Mouse (Mus musculus): ENCODE measurements at regions not wholly inside any gene's neighbourhood (a gene's known extent, or its start where the extent isn't known, plus 50 kb on each side); places are given as distances from the start of the nearest gene placed in this dataset.

GRCm38 (mm10) chr16:86949681-86950080, 404.3 kb upstream of the N6amt1 start:
- no peak overlapping the region for H3K4me3 ChIP-seq (ENCODE audit: low read depth, low read length)
- TF ChIP-seq CTCF (IDR thresholded peaks at IDR 0.05; ENCODE audit: extremely low read depth, insufficient read length, insufficient replicate concordance, low read depth, low read length) (no peak), POLR2A (IDR thresholded peaks at IDR 0.05; ENCODE audit: low read depth, low read length) (no peak)
- no peaks in the 10 kb centered on the region for H3K36me3 ChIP-seq (ENCODE audit: control insufficient read depth, insufficient read depth, low read length)
- no peak overlapping the region for H3K27ac ChIP-seq (ENCODE audit: insufficient read depth, low read depth, low read length)
- WGBS: 71% methylated on average over 6 of the region's 6 CpGs
- H3K4me1 ChIP-seq (ENCODE audit: control insufficient read depth, insufficient read depth, insufficient read length, low read length): no peaks in the 10 kb centered on the region
- H3K27me3 ChIP-seq (ENCODE audit: control insufficient read depth, insufficient read depth, low read length): no peaks in the 10 kb centered on the region

GRCm38 (mm10) chr16:86945531-86946144, 408.3 kb upstream of the N6amt1 start:
- TF ChIP-seq POLR2A (IDR thresholded peaks at IDR 0.05; ENCODE audit: low read depth, low read length): no peak
- no peak for TF ChIP-seq CTCF (IDR thresholded peaks at IDR 0.05; ENCODE audit: extremely low read depth, insufficient read length, insufficient replicate concordance, low read depth, low read length)
- Histone ChIP-seq H3K27ac (ENCODE audit: insufficient read depth, low read depth, low read length) (no peak overlapping the region), H3K36me3 (ENCODE audit: control insufficient read depth, insufficient read depth, low read length) (no peaks in the 10 kb centered on the region), H3K4me3 (ENCODE audit: low read depth, low read length) (no peak overlapping the region), H3K4me1 (ENCODE audit: control insufficient read depth, insufficient read depth, insufficient read length, low read length) (no peaks in the 10 kb centered on the region), H3K27me3 (ENCODE audit: control insufficient read depth, insufficient read depth, low read length) (no peaks in the 10 kb centered on the region)
- WGBS: 71% methylated on average over 6 of the region's 6 CpGs

GRCm38 (mm10) chr16:86945058-86945457, 408.9 kb upstream of the N6amt1 start:
- no peak overlapping the region for H3K27ac ChIP-seq (ENCODE audit: insufficient read depth, low read depth, low read length)
- no peaks in the 10 kb centered on the region for H3K4me1 ChIP-seq (ENCODE audit: control insufficient read depth, insufficient read depth, insufficient read length, low read length)
- TF ChIP-seq POLR2A (IDR thresholded peaks at IDR 0.05; ENCODE audit: low read depth, low read length): no peak
- no peak for TF ChIP-seq CTCF (IDR thresholded peaks at IDR 0.05; ENCODE audit: extremely low read depth, insufficient read length, insufficient replicate concordance, low read depth, low read length)
- H3K36me3 ChIP-seq (ENCODE audit: control insufficient read depth, insufficient read depth, low read length): no peaks in the 10 kb centered on the region
- H3K4me3 ChIP-seq (ENCODE audit: low read depth, low read length): no peak overlapping the region
- H3K27me3 ChIP-seq (ENCODE audit: control insufficient read depth, insufficient read depth, low read length): no peaks in the 10 kb centered on the region

- Histone ChIP-seq H3K4me1 (ENCODE audit: control insufficient read depth, insufficient read depth, insufficient read length, low read length) (0 out of 2 replicates have a peak, but pooled peaks cover 1% of the 10 kb centered on the region), H3K27me3 (ENCODE audit: control insufficient read depth, insufficient read depth, low read length) (no peaks in the 10 kb centered on the region), H3K27ac (ENCODE audit: insufficient read depth, low read depth, low read length) (no peak overlapping the region), H3K4me3 (ENCODE audit: low read depth, low read length) (no peak overlapping the region), H3K36me3 (ENCODE audit: control insufficient read depth, insufficient read depth, low read length) (no peaks in the 10 kb centered on the region)
- WGBS: 42% methylated on average over 2 of the region's 2 CpGs
- TF ChIP-seq CTCF (IDR thresholded peaks at IDR 0.05; ENCODE audit: extremely low read depth, insufficient read length, insufficient replicate concordance, low read depth, low read length): no peak
- TF ChIP-seq POLR2A (IDR thresholded peaks at IDR 0.05; ENCODE audit: low read depth, low read length): no peak
These were observed 419.0 kb upstream of the N6amt1 start for GRCm38 (mm10) chr16:86934989-86935388.

- WGBS: 68% methylated on average over 3 of the region's 3 CpGs
- no peak overlapping the region for H3K27ac ChIP-seq (ENCODE audit: insufficient read depth, low read depth, low read length)
- no peak for TF ChIP-seq POLR2A (IDR thresholded peaks at IDR 0.05; ENCODE audit: low read depth, low read length)
- no peak for TF ChIP-seq CTCF (IDR thresholded peaks at IDR 0.05; ENCODE audit: extremely low read depth, insufficient read length, insufficient replicate concordance, low read depth, low read length)
- no peaks in the 10 kb centered on the region for H3K27me3 ChIP-seq (ENCODE audit: control insufficient read depth, insufficient read depth, low read length)
- no peak overlapping the region for H3K4me3 ChIP-seq (ENCODE audit: low read depth, low read length)
- H3K36me3 ChIP-seq (ENCODE audit: control insufficient read depth, insufficient read depth, low read length): no peaks in the 10 kb centered on the region
- H3K4me1 ChIP-seq (ENCODE audit: control insufficient read depth, insufficient read depth, insufficient read length, low read length): 0 out of 2 replicates have a peak, but pooled peaks cover 1% of the 10 kb centered on the region
These were observed 421.2 kb upstream of the N6amt1 start for GRCm38 (mm10) chr16:86932765-86933164.

GRCm38 (mm10) chr16:86897967-86898710, 455.8 kb upstream of the N6amt1 start:
- Histone ChIP-seq H3K4me3 (ENCODE audit: low read depth, low read length) (no peak overlapping the region), H3K27me3 (ENCODE audit: control insufficient read depth, insufficient read depth, low read length) (no peaks in the 10 kb centered on the region), H3K27ac (ENCODE audit: insufficient read depth, low read depth, low read length) (no peak overlapping the region), H3K36me3 (ENCODE audit: control insufficient read depth, insufficient read depth, low read length) (no peaks in the 10 kb centered on the region), H3K4me1 (ENCODE audit: control insufficient read depth, insufficient read depth, insufficient read length, low read length) (no peaks in the 10 kb centered on the region)
- TF ChIP-seq POLR2A (IDR thresholded peaks at IDR 0.05; ENCODE audit: low read depth, low read length) (no peak), CTCF (IDR thresholded peaks at IDR 0.05; ENCODE audit: extremely low read depth, insufficient read length, insufficient replicate concordance, low read depth, low read length) (no peak)
- 76% methylated on average over 2 of the region's 2 CpGs for WGBS

- 97% methylated on average over 3 of the region's 3 CpGs for WGBS
- no peaks in the 10 kb centered on the region for H3K4me1 ChIP-seq (ENCODE audit: control insufficient read depth, insufficient read depth, insufficient read length, low read length)
These were observed 459.0 kb upstream of the N6amt1 start for GRCm38 (mm10) chr16:86894982-86895381.

More at GRCm38 (mm10) chr16:86894982-86895381, 459.0 kb upstream of the N6amt1 start:
- Histone ChIP-seq H3K4me3 (ENCODE audit: low read depth, low read length) (no peak overlapping the region), H3K27ac (ENCODE audit: insufficient read depth, low read depth, low read length) (no peak overlapping the region), H3K27me3 (ENCODE audit: control insufficient read depth, insufficient read depth, low read length) (no peaks in the 10 kb centered on the region), H3K36me3 (ENCODE audit: control insufficient read depth, insufficient read depth, low read length) (no peaks in the 10 kb centered on the region)
- no peak for TF ChIP-seq POLR2A (IDR thresholded peaks at IDR 0.05; ENCODE audit: low read depth, low read length)
- TF ChIP-seq CTCF (IDR thresholded peaks at IDR 0.05; ENCODE audit: extremely low read depth, insufficient read length, insufficient replicate concordance, low read depth, low read length): no peak
